Mouse (Mus musculus) kidney, adult 18-20 months (tissue): ENCODE results near the gene Nsun2.
"Not testable (repeated sequence)": the region's sequence is repeated elsewhere in the genome, so short reads cannot be mapped to it uniquely, and the experiment has no call there.

Experiments used
- DNase-seq: peaks from one replicate; pipeline ENCODE4 v3.0.0; 2021

Gene Nsun2

DNA sequence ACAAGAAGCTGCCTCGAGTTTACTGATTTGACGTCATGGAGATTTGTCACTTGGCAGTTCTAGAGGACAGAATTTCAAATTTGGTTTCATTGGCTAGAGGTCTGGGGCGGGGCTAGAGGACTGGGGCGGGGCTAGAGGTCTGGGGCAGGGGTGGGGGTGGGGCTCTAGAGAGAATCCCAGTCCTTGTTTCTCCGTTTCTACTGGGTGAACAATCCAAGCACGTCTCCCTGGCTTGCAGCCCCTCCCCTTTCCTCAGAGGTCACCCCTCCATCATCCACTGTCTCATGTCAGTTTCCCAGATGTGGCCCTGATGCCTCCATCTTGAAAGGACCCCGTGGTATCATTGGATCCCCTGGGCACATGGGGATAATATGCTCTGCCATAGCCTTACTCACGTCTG lies 21.5 kb downstream of the Nsun2 start:
- DNase-seq, result no peak

DNA sequence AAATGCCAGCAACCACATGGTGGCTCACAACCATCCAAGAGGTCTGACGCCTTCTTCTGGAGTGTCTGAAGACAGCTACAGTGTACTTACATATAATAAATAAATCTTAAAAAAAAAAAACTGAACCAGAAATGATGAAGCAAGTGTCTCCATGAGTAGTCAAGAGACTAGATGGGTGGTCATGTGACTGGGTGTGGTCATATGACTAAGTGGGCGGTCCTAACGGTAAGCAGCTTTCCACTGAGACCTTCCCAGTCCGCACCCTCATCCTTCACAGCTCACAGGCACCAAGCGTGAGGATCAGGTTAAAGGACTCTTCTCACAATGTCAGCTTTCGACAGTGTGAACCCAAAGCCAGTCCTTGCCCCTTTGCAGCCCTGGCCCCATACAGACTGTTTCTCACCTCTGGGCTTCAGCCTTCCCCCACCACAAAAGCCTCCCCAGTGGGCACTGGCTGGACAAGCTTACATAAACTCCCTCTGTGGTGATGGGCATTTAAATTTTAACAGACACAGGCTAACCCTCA lies 22.5 kb downstream of the Nsun2 start:
- DNase-seq, result no peak

DNA sequence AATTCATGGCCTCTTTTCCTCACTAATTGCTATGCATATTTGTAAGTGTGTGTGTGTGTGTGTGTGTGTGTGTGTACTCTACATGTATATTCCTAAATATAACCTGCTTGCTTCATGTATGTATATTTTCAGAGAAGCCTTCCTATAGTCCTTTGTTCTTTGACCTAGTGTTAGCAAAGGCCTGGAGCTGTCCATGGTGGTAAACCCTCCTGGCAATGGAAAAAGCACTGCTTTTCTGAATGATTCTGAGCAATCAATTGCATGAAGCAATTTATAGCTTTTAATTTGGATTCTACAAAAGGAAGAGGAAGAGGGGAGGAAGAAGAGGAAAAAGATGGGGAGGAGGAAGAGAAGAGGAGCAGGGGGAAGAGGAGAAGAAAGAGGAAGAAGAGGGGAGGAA lies 23.2 kb downstream of the Nsun2 start:
- DNase-seq, result no peak

DNA sequence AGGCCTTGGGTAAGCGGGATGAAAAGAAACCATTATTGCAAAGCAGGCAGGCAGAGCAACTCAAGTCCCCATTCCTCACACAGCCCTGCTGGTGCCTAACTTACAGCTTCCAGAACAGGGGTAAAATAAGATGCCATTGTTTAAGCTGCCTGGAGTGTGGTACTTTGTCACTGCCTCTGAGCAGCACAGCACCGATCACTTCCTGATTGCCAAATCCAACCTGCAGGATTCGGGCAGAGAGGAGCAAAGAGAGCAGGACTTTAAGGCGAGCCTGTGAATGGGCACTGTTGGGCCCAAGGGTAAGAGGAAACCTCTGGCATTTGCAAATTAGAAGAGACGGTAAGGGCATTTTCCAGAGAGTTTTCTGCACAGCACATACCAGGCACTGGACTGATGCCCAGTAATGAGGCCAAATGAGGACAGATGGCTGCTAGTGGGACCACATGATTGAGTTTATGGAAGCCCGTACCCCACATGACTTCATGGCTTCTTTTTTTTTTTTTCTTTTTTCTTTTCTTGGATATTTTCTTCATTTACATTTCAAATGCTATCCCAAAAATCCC lies 24.6 kb downstream of the Nsun2 start:
- DNase-seq, result peak; percentile 37

DNA sequence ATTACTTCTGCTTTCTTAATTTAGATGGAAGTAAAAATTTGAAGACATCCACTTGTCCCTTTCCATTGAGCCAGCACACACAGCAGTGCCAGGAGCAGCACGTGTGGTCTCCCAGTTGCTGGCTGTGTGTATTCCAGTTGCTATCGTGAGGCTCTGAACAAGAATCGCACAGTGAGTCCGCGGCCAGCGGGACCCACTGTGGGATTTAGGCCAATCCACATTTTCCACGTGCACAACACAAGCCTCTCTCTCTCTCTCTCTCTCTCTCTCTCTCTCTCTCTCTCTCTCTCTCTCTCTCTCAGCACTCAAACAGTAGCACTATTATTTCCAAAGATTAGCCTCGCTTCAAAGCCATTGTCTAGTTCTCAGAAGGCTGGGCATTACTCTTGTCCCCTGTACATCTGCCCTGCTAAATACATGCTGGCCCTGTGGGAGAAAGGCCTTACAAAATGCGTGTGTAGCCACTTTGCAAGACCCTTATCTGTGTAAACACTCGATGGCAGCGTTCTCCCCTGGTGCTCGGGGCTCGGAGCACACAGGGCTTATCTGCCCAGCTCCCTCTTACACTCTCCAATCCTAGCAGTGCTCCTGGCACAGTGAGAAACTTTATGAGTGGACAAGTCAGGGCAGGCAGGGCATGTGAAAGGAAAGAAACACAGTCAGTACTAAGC lies 25.9 kb downstream of the Nsun2 start:
- no peak for DNase-seq

DNA sequence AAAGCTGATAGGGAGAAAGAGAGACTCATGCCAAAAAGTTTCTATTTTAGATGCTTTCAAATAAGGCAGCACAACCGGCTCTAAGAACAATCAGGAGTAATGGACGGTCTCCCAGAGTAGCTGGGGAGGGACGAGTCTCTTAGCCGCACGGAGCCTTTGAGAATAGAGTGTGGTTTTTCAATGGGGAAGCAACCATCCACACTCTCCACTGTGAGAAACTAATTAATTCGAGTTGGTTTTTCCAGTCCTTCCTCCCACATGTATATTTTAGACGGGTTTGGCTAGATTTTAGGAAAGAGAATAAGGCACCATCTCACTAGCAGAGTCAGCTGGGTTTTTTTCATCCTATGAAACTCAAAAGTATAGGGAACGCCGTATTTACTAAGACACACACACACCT lies 28.5 kb downstream of the Nsun2 start:
- no peak for DNase-seq

DNA sequence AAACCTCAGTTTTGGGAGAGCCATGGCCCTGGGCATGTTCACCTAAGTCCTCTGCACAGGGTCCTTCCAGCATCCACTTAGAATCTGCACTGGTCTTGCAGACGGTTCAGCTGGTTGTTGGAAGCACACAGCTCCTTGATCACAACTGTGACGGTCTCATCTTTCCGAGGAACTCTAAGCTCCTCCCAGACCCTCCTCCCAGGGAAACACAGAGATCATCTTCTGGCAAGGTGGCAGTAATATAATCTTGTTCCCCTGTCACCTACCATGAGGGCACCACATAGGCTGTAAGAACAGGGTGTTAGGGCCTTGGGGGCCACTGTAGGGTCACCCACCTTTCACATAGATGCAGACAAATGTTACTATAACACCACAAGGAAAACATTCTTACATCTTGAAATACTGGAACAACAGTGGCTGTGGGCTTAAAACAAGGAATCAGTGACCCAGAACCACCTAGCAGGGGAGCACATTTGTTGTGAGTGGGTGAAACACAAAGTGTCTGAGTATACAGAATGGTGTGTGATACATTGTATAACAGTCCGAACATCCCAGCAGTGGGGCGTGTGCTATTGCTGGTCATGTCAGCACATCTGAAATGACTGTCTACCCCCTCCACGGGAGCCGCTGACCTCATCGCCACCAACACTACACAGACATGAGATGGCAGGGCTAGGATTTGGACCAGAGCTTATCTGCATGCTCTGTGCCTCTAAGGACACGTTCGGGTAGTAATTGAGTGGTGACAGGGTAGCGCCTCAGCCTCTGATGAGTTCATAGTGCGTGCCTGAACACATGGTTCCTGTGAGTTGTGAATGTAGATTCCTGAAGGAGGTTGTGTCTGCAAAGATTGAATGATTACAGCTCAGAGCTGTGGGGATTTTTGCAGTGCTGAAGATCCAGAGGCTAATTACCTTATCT lies 29.4 kb downstream of the Nsun2 start:
- DNase-seq, result no peak

DNA sequence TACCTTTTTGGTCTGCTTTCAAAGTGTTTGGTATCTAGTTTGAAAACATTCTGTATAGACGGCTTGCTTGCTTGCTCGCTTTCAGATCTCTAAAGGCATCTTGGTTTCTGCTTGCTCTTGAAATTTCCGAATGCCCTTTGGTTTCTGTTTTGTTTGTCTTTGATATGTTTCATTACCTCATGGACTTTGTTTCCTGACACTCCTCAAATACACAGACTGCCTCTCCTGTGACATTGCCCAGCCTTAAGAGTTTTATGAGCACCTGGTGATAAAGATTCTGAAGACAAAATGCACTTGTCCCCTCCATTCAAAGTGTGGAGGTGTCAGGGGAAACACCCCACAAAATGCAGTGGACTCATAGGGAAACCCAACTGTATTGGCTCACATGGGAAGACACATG lies 30.4 kb downstream of the Nsun2 start:
- peak; percentile 11 for DNase-seq

DNA sequence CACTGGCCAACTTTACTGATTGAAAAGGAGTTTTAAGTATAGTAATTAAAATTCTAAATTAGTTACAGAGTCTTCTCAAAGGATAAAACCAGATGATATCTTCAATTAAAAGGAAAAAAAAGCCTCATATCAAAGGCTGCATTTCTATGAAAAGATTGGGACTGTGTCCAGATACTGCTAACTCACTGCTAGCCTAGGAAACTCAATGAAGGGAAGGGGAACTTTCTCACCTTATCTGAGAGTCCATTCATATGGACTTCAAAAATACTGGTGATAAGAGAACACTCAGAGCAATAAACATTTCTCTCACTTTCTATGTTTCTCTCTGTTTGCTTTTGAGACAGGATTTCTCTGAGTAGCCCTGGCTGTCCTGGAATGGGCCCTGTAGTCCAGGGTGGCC lies 31.0 kb downstream of the Nsun2 start:
- DNase-seq, result no peak

DNA sequence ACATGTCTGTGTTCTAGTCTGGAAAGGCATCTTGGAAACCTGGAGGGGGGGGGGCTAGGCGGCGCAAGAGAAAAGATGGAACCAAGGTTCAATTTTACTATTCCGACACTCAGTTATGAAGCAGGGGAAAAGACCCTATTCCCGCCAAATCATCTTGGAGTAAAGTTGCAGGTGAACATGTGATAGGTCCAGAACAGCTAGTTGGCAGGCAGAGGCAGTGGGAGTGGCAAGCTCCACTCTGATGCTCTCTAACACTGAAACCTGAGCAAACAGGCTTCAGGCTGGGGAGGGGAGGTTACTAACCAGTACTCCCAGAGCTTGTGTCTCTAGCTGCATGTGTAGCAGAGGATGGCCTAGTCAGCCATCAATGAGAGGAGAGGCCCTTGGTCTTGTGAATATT lies 31.9 kb downstream of the Nsun2 start:
- DNase-seq, result not testable (repeated sequence)

DNA sequence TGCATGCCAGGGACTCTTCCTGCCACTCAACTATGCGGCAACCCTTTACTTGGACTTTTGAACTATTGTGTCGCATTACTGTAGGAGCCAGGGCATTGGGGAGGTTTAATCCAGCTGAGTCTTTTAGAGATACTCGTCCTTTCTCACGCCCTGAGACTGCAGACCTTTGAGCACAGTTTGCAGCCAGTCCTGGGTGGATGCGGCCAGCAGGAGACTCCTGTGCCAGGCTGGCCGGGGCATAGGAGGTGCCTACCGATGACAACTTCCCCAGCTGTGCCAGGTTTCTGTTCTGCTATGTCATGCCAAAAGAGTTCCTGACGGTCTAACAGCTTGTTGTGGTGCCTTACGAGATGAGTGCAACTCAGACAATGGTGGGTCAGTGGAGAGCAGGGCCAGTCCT lies 35.7 kb downstream of the Nsun2 start:
- peak; percentile 58 for DNase-seq

DNA sequence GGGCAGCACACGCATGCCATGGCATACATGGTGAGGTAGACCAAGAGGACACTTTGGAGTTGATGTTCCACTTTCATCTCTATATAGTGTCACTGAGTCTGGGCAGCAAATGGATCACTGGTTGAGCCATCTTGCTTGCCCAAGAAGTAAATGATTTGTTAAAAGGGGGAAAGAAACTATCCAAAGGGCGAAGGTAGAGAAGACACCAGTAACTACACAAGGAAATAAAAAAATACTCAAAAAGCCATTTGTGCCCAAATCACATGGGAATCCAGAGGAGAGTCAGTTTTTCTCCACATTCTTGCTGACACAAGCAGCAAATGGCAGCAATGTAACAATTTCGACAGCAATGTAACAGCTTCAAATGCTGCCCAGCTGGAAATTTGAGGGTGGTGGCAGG lies 39.0 kb downstream of the Nsun2 start:
- DNase-seq, result no peak

DNA sequence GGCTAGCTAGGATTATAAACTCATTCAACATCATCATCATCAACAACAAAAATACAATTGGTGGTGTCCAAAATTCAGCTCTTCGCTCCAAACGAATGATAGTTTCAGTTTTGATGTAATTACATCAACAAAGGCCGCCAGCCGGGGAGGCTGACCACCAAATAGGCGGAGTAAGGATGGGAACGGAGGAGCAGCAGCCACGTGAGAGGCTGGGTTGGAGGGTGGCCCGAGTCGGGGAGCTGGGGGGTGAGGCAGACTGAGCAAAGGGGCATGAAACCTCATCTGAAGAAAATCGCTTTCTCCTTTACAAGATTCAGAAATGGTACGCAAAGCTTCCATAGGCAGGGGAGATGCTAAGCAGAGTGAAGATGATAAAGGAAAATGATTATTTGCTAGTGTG lies 43.1 kb downstream of the Nsun2 start:
- no peak for DNase-seq

DNA sequence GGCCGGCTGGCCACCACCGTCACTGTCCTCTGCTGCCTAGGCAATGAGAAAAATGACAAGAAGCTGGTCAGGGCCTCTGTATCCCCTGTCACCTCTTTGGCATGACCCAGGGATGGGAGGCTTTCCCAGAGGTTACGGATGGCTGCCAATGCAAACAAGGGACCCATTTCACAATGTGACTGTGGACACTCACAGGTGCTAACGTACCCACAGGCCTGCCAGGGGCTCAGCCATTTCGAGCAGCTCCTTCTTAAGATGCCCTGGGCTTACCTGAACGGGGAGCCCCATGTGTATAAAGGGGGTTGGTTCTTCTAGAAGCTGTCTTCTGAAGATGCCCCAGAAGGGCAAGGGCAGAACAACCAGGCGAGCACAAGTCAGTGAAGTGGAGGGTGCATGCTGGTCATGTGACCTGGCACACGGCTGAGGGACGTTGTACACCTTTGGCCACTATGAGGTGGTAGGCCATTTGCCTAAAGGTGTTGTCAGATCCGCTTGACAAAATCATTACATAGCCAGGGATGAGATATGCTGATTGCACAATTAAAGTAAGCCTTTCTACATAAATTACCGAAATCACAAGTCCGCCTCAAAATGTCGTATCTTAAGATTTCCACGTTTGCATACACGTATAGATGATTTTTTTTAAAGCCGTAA lies 43.8 kb downstream of the Nsun2 start:
- DNase-seq, result no peak

DNA sequence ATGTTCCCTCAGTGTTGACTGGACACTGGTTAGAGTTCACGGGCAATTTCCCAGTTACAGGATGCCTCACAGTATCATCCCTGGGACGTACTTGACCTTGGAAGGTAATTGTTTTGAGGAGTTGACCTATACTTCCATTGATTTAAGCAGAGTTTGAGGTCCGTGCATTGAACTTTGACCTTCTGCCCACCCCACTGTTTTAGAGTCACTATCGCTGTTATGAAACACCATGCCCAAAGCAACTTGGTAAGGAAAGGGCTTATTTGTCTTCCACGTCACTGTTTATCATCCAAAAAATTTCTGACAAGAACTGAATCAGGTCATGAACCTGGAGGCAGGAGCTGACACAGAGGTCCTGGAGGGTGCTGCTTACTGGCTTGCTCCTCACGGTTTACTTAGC lies 48.9 kb downstream of the Nsun2 start:
- no peak for DNase-seq

DNA sequence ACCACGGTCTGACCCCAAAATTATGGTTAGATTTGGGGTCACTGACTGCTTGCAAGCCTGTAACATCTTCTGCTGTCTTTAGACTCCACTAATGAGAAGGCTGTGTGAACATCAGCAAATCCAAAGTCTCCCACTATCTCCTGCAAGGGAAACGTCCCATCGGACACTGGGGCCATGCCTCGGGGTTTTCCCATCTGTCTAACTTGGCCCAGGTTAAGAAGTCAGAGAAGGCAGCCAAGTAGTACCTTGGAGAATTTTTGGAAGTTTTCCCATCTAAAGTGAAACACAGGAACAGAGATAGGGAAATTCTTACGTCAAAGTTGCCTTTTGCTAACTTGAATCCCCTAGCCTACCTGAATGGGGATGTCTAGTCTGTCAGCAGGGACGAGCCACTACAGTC lies 50.0 kb downstream of the Nsun2 start:
- DNase-seq, result no peak

DNA sequence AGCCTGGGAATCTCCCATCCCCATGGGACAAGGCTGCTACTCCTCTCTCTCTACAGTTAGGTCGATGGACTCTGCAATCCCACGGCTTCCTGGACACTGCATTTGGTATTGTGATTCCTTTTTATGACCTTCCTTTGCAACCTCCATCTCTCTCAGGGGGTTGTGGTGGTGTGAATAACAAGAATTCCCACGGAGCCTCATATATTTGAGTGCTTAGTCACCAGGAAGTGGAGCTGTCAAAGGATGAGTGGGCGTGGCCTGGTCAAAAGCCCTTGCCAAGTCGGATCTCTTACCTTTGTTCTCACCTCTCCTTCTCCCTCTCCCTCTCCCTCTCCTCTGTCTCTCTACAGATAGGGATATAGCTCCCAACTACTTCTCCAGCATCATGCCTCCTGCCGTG lies 52.3 kb downstream of the Nsun2 start:
- DNase-seq, result no peak

DNA sequence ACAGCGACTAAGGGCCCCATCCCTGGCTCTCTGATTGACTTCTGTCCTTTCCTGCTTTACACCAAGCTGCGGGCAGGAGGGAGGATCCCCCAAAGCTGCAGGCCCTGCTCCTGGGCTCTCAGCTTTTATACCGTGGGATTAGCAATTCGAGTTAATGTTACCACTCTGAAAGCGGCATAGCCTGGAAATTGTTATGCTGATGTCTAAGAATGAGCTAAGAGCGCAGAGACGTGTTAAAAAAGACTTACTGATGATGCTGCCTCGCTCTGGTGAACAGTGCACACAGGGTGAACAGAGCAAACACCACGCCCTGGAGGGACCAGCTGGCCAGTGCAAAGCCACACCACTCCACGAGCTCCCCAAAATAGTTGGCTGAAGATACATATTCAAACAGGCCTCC lies 52.8 kb downstream of the Nsun2 start:
- DNase-seq, result no peak

DNA sequence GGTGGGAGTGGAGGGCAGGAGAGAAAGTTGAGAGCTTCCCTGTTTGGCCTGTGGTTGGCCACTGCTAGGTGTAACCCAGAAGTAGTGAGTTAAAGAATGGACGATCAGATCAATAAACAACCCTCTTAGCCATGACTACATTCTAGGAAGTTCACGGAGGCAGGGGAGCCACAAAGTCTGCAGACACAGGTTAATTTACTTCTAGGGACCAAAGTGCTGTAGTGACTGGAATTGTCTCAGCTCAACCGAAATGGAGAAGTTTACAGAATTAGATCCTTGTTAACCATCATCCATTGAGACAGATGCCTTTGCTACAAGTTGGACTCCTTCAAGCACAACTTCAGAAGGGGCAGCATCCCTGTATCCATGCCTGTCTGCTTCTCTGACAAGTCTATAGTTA lies 54.3 kb downstream of the Nsun2 start:
- DNase-seq, result no peak

DNA sequence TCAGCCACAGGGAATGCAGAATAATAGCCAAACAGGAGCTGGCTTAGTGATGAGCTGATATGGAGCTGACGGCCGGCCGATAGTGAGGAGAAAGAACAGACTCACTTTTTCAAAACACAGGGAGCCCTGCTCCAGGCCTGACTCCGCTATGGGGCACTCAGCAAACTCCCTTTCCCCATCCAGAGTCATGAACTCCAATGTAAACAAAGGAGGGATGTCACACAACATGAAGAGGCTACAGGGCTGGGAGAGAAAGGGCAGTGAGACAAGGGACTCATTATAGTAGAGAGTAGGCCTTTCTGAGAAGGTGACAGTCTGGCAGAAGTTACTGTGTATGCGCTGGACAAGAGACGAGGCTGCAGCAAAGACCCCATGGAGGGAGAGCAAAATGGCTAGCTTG lies 54.7 kb downstream of the Nsun2 start:
- no peak for DNase-seq

DNA sequence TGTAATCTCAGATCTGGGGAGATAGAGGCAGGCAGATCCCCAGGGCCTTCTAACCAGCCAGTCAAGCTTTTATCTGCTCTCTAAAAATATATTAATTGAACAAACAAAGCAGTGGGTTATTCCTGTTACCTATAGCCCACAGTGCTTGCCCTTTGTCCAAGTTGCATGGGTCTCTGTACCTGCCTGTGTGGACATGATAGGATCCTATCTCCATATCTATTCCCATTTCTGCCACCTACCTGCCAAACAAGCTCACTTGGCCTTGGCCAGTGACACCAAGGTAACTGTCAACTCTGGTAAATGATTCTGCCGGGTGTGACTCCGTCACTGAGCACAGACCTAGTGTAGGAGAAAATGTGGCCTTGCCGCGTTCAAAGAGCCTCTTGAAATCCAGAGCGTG lies 57.8 kb downstream of the Nsun2 start:
- DNase-seq, result no peak

DNA sequence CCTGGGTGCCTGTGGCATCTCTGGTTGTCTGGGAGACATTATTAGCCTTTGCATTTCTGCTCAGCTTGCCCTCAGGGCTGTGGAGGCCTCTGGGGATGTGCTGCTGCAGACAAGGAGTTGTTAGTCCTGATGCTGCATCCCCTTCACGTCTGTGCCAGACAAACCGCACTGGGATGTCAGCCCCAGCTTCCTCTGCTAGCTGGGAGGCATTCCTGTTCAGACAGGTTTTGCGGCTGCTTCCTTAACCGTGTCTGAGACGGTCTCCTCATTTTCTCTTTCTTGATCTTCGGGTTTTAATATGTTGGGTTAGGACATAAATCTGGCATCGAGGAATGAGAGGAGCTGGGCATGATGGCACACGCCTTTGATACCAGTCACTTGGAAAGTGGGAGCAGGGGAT lies 58.7 kb downstream of the Nsun2 start:
- no peak for DNase-seq

DNA sequence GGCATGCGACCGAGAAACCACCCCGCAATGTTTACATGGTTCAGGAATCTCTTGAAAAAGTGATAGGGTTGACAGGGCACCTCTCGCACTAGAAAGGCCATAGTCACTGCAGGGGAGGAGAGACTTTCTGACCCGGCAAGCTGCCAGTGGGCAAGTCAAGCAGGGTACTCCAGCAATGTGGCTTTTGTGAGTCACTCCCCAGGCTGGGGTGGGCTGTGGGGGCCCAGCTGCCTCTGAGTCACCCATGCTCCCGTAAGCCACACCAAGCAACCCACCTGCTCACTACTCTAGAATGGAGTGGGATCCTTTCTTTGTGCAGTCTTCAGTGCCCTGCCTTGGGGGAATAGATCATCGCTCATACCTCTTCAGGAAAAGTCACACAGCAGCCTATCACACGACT lies 59.9 kb downstream of the Nsun2 start:
- DNase-seq, result no peak
